Mouse (Mus musculus) heart, postnatal 0 days (tissue): ENCODE data around the gene Gm8104.
"Not testable (repeated sequence)": the region's sequence is repeated elsewhere in the genome, so short reads cannot be mapped to it uniquely, and the experiment has no call there.

Source experiments
- CTCF ChIP-seq: IDR thresholded peaks from 2 replicates; pipeline ENCODE4 v1.5.1; 2016; ENCODE audit warnings: antibody characterized with exemption, control low read depth, low read depth
- EP300 ChIP-seq: IDR thresholded peaks from 2 replicates; pipeline ENCODE4 v1.6.1; 2016; ENCODE audit warnings: antibody characterized with exemption, low read depth

- not testable (repeated sequence) for TF ChIP-seq EP300, CTCF
Observed at GRCm38 (mm10) chr14:43060179-43060578, 40.2 kb upstream of the Gm8104 start.
